Mouse (Mus musculus): ENCODE measurements around the gene Arsb.

DNA sequence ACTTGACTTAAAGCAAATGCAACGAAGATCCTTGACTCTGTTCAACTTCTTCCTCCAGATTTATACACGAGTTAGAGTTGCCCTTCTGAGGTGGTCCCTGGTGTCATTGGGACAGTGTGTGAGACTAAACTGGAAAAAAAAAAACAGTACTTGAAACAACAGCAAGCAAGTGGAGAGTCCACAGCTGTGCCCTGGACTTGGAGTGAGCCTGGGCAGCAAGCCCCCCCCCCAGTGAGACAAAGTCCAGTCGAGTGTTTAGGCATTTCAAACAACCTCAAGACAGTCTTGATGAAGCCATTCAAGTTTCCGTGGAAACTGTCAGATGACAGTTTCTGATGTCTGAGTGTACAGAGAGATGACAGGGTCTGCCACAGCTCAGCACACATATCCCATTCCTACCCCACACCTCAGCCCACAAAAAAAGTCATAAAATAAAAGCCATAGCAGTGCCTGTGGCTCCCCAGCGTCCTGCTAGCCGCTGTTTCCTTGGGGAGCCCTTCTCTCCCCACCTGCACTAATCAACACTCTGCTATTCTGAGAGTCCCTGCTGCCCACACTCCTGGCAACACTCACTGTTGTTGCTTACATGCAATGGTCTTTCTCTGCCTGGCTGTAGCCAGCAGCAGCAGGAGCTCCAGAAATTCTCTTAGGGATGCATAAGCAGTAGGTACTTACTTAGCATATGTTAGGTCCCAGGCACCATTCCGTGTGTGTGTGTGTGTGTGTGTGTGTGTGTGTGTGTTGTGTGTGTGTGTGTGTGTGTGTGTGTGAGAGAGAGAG lies 159.3 kb downstream of the Arsb start:
- no peak for TF ChIP-seq CTCF (IDR thresholded peaks at IDR 0.05; ENCODE audit: low read depth, low read length)
- TF ChIP-seq GATA1 (IDR thresholded peaks at IDR 0.05; ENCODE audit: borderline replicate concordance, low read length), result no peak
- TF ChIP-seq GATA2 (IDR thresholded peaks at IDR 0.05; ENCODE audit: borderline replicate concordance, low read depth, low read length), result no peak
- no peak for TF ChIP-seq POLR2AphosphoS5 (IDR thresholded peaks at IDR 0.05; ENCODE audit: insufficient replicate concordance, low read depth, low read length)
- no peak for TF ChIP-seq TAL1 (conservative IDR thresholded peaks at IDR 0.05; ENCODE audit: low read depth, low read length)

Measured in G1E (cell line).